Mouse (Mus musculus) megakaryocyte, embryonic 14.5 days (primary cell): ENCODE measurements around the gene Mrpl33.

Experiments
- FLI1 ChIP-seq: IDR thresholded peaks from 2 replicates; pipeline ENCODE4 v1.6.1; 2012; ENCODE audit warnings: low read length, inconsistent platforms, mixed read lengths
- GATA1 ChIP-seq: IDR thresholded peaks from 3 replicates; pipeline ENCODE4 v1.6.1; 2012; ENCODE audit warnings: mixed read lengths, low read length, inconsistent platforms, borderline replicate concordance

DNA sequence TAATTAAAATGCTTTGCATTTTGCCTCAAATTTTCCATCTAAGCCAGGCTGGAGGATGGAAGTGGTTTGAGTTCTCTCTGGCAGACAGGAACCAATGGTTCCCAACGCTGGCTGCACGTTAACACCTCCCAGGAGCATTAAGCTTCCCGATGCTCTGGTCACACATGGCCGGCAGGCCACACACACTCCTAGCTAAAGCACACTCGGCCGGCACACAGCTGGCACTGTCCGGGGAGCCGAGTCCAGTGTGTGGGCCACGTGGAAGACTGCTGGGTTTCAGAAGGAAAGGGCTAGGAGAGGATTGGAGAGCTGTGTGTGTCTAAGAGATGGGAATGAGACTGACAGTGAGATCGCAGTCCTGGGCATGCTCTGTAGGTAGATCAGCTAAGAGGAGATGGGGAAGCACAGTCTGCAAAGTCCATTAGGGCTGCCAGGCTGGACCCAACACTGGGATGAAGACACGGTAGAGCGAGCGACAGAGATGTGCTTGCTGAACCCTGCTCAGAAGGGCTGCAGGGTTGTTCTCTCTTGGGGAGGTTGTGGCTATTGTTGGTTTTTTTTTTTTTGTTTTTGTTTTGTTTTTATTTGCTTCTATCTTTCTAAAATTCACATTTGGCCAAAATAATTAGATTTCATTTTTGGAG lies 71.7 kb downstream of the Mrpl33 start:
- TF ChIP-seq GATA1 (no peak), FLI1 (no peak)
